Mouse (Mus musculus) heart, embryonic 10.5 days (tissue): ENCODE results near the gene Etfbkmt. TPM values are rescaled to one million over a fixed set of nuclear protein-coding genes. Genes with fewer than 3 reads are reported as not detected.
"Not testable (repeated sequence)": the region's sequence is repeated elsewhere in the genome, so short reads cannot be mapped to it uniquely, and the experiment has no call there.

Source experiments
- DNase-seq: peaks from one replicate; pipeline ENCODE4 v3.0.0-alpha.2; 2017; ENCODE audit warnings: low spot score
- H3K27ac ChIP-seq: fragments of 300-500 bp; sonication (generic); 2 replicates; pipeline ENCODE4 v1.5.1; 2016; ENCODE audit warnings: mild to moderate bottlenecking
- H3K27me3 ChIP-seq: fragments of 300-500 bp; sonication (generic); 2 replicates; pipeline ENCODE4 v1.6.1; 2016; ENCODE audit warnings: mild to moderate bottlenecking; ENCODE audit not compliant: poor library complexity, insufficient read depth, severe bottlenecking
- H3K36me3 ChIP-seq: fragments of 300-500 bp; sonication (generic); 2 replicates; pipeline ENCODE4 v1.6.1; 2016; ENCODE audit warnings: mild to moderate bottlenecking, moderate library complexity
- H3K4me1 ChIP-seq: fragments of 300-500 bp; sonication (generic); 2 replicates; pipeline ENCODE4 v1.6.1; 2016; ENCODE audit warnings: mild to moderate bottlenecking
- H3K4me3 ChIP-seq: fragments of 300-500 bp; sonication (generic); 2 replicates; pipeline ENCODE4 v1.5.1; 2016; ENCODE audit warnings: mild to moderate bottlenecking, moderate library complexity
- H3K9me3 ChIP-seq: fragments of 300-500 bp; sonication (generic); 2 replicates; pipeline ENCODE4 v1.6.1; 2016; ENCODE audit warnings: mild to moderate bottlenecking, moderate library complexity
- WGBS: fragments of 180-500 bp; shearing (Covaris S2); methylation state at CpG from one replicate; pipeline ENCODE4 v1.1.7; 2016; 5-methylcytosine and 5-hydroxymethylcytosine counted together
- polyA plus RNA-seq: library from polyadenylated mRNA; unstranded; fragments of >200 nt; fragmentation: Nextera tagmentation; extraction: Ambion mirVana; gene quantifications from 2 replicates; pipeline ENCODE4 v1.2.1, GENCODE M21; 2016

Etfbkmt gene
- polyA plus RNA-seq, 1 experiment from 2014 or later = 19.9 TPM

DNA sequence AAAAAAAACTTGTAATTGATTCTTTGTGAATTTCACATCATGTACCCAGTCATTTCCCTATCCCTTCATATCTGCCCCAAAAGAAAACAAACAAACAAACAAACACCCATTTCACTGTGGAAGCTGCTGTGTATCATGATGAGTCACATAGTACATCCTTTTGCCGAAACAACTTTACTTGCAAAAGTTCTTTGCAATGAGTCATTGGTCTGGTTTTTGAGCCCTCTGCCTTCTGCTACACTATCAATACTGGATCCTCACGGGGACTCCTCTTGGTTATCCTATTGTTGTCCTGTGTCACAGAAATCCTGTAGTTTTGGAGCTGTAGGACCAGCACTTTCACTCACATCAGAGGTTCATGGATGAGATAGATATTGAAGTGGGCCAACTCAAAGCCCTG, 30.7 kb upstream of the Etfbkmt start:
- Histone ChIP-seq H3K4me3 (no peak overlapping the region), H3K27me3 (no peaks in the 10 kb centered on the region), H3K36me3 (no peaks in the 10 kb centered on the region), H3K4me1 (no peaks in the 10 kb centered on the region), H3K27ac (no peak overlapping the region), H3K9me3 (no peaks in the 10 kb centered on the region)
- 63% methylated on average over 2 of the region's 2 CpGs for WGBS
- DNase-seq = no peak

- H3K9me3 ChIP-seq = no peaks in the 10 kb centered on the region
- H3K27me3 ChIP-seq = no peaks in the 10 kb centered on the region
- H3K36me3 ChIP-seq = no peaks in the 10 kb centered on the region
- H3K4me1 ChIP-seq = peaks cover 6% of the 10 kb centered on the region; the same call in 1 of the 2 replicates
- no peak for DNase-seq
- H3K4me3 ChIP-seq = no peak overlapping the region
- no peak overlapping the region for H3K27ac ChIP-seq
These were observed 22.7 kb upstream of the Etfbkmt start for GRCm38 (mm10) chr6:149116992-149117391.

GRCm38 (mm10) chr6:149118935-149119334, 20.7 kb upstream of the Etfbkmt start:
- peaks cover 6% of the 10 kb centered on the region; the same call in 1 of the 2 replicates for H3K4me1 ChIP-seq
- 47% methylated on average over 2 of the region's 2 CpGs for WGBS

DNA sequence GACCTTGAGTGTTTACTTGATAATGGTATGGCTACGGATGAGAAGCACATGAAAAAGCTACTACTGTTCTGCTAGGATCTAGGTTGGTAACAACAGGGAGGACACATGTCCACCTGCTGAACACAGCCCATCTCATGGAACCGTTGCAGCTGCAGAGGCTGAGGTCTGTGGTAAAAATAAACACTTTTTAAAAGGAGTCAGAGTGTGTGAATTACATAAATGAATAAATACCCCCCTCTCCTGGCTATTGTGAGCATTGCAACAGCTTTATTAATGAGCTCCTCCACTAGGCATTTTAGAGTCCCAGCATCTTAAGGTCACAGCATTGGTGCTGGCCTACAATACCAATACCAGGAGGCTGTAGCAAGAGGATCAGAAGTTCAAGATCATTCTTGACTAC, 19.8 kb upstream of the Etfbkmt start:
- Histone ChIP-seq H3K27me3 (no peaks in the 10 kb centered on the region), H3K4me1 (peaks cover 6% of the 10 kb centered on the region; the same call in 1 of the 2 replicates), H3K36me3 (no peaks in the 10 kb centered on the region), H3K9me3 (no peaks in the 10 kb centered on the region), H3K4me3 (no peak overlapping the region), H3K27ac (no peak overlapping the region)
- 37% methylated on average over 2 of the region's 2 CpGs for WGBS
- DNase-seq = no peak

More at GRCm38 (mm10) chr6:149118935-149119334, 20.7 kb upstream of the Etfbkmt start:
- no peaks in the 10 kb centered on the region for H3K9me3 ChIP-seq
- H3K27ac ChIP-seq = no peak overlapping the region
- H3K27me3 ChIP-seq = no peaks in the 10 kb centered on the region
- no peaks in the 10 kb centered on the region for H3K36me3 ChIP-seq
- H3K4me3 ChIP-seq = no peak overlapping the region
- no peak for DNase-seq

DNA sequence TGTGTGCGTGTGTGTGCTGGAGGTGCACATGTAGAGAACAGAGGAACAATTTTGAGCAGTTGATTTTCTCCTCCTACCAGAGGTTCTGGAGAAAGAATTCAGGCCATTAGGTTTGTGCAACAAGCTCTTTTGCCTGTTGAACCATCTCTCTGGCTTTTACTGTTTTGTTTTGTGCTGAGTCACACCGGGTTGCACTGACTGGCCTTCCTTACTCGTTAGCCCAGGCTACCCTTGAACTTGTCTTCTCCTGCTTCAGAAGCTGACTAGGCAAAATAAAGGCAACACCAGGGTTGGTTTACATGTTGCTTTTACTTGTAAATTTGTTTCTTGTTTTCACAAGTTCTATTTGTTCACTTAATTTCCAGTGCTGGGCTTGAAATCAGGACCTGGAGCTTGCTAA, 16.6 kb upstream of the Etfbkmt start:
- no peak overlapping the region for H3K27ac ChIP-seq
- no peak overlapping the region for H3K4me3 ChIP-seq
- 85% methylated on average over 3 of the region's 3 CpGs for WGBS
- no peaks in the 10 kb centered on the region for H3K36me3 ChIP-seq
- no peak for DNase-seq
- no peaks in the 10 kb centered on the region for H3K9me3 ChIP-seq
- H3K4me1 ChIP-seq = peaks cover 6% of the 10 kb centered on the region; the same call in 1 of the 2 replicates
- no peaks in the 10 kb centered on the region for H3K27me3 ChIP-seq

- Histone ChIP-seq H3K9me3 (no peaks in the 10 kb centered on the region), H3K27ac (no peak overlapping the region), H3K36me3 (no peaks in the 10 kb centered on the region), H3K27me3 (no peaks in the 10 kb centered on the region), H3K4me1 (no peaks in the 10 kb centered on the region), H3K4me3 (no peak overlapping the region)
- 51% methylated on average over 4 of the region's 4 CpGs for WGBS
- no peak for DNase-seq
These were observed 13.0 kb upstream of the Etfbkmt start for GRCm38 (mm10) chr6:149126675-149127074.

DNA sequence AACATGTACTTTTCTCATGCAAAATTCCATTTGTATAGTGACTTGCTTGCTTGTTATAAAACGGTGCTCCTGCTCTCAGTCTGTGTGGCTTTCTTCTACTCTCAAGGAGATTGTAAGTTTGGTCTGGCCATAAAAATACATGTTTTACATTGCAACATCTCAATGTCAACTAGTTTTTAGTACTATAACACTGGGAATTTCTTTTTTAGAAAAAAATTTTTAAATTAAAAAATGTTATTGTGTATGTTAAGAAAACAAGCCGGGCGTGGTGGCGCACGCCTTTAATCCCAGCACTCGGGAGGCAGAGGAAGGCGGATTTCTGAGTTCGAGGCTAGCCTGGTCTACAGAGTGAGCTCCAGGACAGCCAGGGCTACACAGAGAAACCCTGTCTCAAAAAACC, 9.8 kb upstream of the Etfbkmt start, which contains the start of gene Gm10203:
Gm10203 (plus strand) TSS at position 301 of the 400 bp plus-strand sequence.
- not testable (repeated sequence) for DNase-seq, H3K9me3 ChIP-seq, H3K36me3 ChIP-seq, H3K27me3 ChIP-seq, H3K4me3 ChIP-seq, H3K27ac ChIP-seq
- WGBS = 83% methylated on average over 8 of the region's 8 CpGs
- peaks cover 14% of the 10 kb centered on the region for H3K4me1 ChIP-seq

DNA sequence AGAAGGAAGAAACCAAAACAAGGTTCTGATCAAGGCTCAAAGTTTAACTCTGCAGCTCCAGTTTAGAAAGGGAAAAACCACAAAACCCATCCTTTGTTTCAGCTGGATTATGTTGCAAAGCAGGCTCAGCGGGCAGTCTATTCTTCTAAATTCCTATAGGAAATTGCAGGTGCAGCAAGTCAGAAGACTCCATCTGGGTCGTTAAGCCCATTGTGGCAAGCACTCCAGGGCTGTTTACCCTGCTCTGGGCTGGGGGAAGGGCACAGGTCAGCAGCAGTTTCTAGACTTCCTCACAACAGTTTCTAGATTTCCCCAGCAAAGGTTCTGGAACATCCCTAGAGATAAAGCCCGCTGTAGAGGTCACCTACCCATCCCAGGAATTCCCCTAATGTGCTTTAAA, 8.5 kb upstream of the Etfbkmt start:
- Histone ChIP-seq H3K27ac (no peak overlapping the region), H3K36me3 (no peaks in the 10 kb centered on the region), H3K9me3 (no peaks in the 10 kb centered on the region), H3K27me3 (no peaks in the 10 kb centered on the region), H3K4me3 (no peak overlapping the region), H3K4me1 (peaks cover 23% of the 10 kb centered on the region)
- 26% methylated on average over 3 of the region's 3 CpGs for WGBS
- DNase-seq = no peak

DNA sequence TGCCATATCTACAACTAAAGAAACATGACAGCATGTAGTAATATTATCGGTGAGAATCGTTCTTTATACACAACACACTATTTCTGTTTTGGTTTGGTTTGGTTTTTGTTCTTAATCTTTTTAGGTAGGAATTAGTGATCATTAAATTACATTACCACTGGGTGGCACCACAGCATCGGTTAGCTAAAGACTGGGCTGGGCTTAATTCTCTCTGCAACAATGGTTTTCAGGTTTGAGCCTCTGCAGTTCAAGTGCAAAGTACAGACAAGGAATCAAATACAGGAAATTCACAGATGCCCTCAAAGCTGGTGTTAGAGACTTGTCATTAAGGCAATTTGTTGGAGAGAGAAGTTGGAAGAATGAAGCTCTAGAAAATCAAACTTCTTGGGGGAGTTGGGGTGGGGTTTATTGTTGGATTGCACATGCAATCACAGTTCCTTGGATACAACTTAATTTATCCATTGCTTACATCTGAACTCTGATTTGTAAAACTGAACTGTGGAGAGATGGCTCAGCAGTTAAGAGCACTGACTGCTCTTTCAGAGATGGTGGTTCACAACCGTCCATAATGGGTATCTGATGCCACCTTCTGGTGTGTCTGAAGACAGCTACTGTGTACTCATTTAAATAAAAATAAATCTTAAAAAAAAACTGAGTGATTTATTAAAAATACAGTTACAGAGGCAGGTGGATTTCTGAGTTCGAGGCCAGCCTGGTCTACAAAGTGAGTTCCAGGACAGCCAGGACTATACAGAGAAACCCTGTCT, 7.2 kb upstream of the Etfbkmt start:
- WGBS = 30% methylated on average over 5 of the region's 5 CpGs
- no peak overlapping the region for H3K4me3 ChIP-seq
- H3K36me3 ChIP-seq = no peaks in the 10 kb centered on the region
- DNase-seq = no peak
- peak overlapping the region; percentile 0; the same call in 1 of the 2 replicates for H3K27ac ChIP-seq
- no peaks in the 10 kb centered on the region for H3K27me3 ChIP-seq
- no peaks in the 10 kb centered on the region for H3K9me3 ChIP-seq
- H3K4me1 ChIP-seq = peaks cover 23% of the 10 kb centered on the region

DNA sequence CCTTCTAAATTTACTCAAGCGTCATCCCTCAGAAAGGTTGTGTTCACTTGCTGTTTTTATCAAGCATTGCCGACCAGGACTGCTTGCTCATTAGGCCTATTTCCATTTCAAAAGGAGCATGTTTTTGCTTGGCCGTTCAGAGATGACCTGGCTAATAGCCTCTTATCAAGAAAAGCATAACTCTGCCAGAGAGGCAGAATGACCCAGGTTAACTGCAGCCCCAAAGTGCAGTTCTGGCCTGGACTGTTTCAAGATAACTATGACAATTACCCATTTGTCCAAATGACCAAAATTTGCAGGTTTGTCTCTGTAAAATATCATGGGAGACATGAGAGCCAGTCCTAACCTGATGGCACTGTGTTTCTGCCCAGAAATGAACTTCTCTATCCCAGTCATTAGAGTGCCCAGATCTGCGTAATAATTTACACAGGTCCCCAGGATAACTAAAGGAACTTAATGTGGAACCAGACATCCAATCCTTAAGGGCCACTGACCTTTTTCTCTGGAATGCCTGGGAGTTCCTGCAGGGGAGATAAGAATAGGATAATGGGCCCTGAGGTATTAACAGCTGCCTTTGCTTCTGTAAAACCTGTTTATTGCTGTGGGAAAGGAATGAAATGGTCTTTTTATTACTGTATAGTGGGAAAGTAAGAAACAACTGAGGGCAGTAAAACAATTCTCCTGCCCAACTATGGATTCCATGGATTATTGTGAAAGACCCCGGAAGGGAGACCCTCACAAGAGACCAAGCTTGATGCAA, 5.1 kb upstream of the Etfbkmt start:
- Histone ChIP-seq H3K36me3 (no peaks in the 10 kb centered on the region), H3K27me3 (no peaks in the 10 kb centered on the region), H3K4me3 (no peak overlapping the region), H3K9me3 (no peaks in the 10 kb centered on the region), H3K27ac (peak overlapping the region; percentile 74; the same call in 1 of the 2 replicates), H3K4me1 (peaks cover 23% of the 10 kb centered on the region)
- WGBS = 10% methylated on average over 5 of the region's 5 CpGs
- no peak for DNase-seq

- Histone ChIP-seq H3K4me1 (peaks cover 23% of the 10 kb centered on the region), H3K4me3 (no peak overlapping the region), H3K27ac (peak overlapping the region; percentile 74), H3K27me3 (no peaks in the 10 kb centered on the region), H3K9me3 (no peaks in the 10 kb centered on the region), H3K36me3 (no peaks in the 10 kb centered on the region)
- 42% methylated on average over 6 of the region's 6 CpGs for WGBS
- no peak for DNase-seq
These were observed 4.0 kb upstream of the Etfbkmt start for GRCm38 (mm10) chr6:149135631-149136030.

GRCm38 (mm10) chr6:149137936-149138335, 1.7 kb upstream of the Etfbkmt start:
- H3K36me3 ChIP-seq = peaks cover 4% of the 10 kb centered on the region; the same call in 1 of the 2 replicates
- H3K27me3 ChIP-seq = no peaks in the 10 kb centered on the region
- WGBS = 71% methylated on average over 2 of the region's 2 CpGs
- peaks cover 30% of the 10 kb centered on the region for H3K4me1 ChIP-seq
- no peak overlapping the region for H3K27ac ChIP-seq
- H3K9me3 ChIP-seq = no peaks in the 10 kb centered on the region
- no peak for DNase-seq
- H3K4me3 ChIP-seq = no peak overlapping the region

DNA sequence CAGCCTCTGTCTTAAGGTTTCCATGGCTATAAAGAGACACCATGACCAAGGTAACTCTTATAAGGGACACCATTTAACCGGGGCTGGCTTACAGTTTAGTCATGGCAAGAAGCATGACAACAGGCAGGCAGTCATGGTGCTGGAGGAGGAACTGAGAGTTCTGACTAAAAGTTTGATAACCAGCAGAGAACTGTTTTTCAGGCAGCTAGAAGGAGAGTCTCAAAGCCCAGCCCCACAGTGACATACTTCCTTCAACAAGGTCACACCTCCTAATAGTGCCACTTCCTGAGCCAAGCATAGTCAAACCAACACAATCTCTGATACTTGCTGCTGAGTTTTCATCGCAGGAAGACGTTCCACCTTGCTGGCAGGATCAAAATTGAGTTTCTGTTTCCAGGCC, 638 bp upstream of the Etfbkmt start:
- 80% methylated on average over 3 of the region's 3 CpGs for WGBS
- Histone ChIP-seq H3K4me3 (no peak overlapping the region), H3K27me3 (no peaks in the 10 kb centered on the region), H3K9me3 (no peaks in the 10 kb centered on the region), H3K36me3 (peaks cover 8% of the 10 kb centered on the region), H3K27ac (no peak overlapping the region), H3K4me1 (peaks cover 25% of the 10 kb centered on the region)
- DNase-seq = no peak
